ENCODE assay signal across 1 mouse cellular context in genomic region chr5:53543399-53543798, GRCm38 (mm10).
TF ChIP-seq lines count a peak whose summit lies in the region.

No protein-coding gene starts in this region.

TF ChIP-seq in CH12.LX, 34 proteins besides CTCF, POLR2A, EP300 and RAD21 (continued from another document):
- TF ChIP-seq USF2 (conservative IDR thresholded peaks at IDR 0.05; ENCODE audit: low read depth, low read length) (no peak), NRF1 (IDR thresholded peaks at IDR 0.05; ENCODE audit: low read depth, low read length) (peak; percentile 49; the same call in 1 of the 2 replicates), TCF12 (IDR thresholded peaks at IDR 0.05; ENCODE audit: low read depth, low read length) (peak; percentile 85), PAX5 (IDR thresholded peaks at IDR 0.05; ENCODE audit: low read length) (no peak), SMC3 (IDR thresholded peaks at IDR 0.05; ENCODE audit: low read depth, low read length) (no peak; the same call in 1 of the 2 replicates), E2F4 (IDR thresholded peaks at IDR 0.05; ENCODE audit: insufficient replicate concordance, low read depth, low read length) (0 out of 2 replicates have a peak, but pooled peaks have one; percentile 39), BHLHE40 (IDR thresholded peaks at IDR 0.05; ENCODE audit: low read depth, low read length) (peak; percentile 74), MAFK (IDR thresholded peaks at IDR 0.05; ENCODE audit: insufficient replicate concordance, low read length) (no peak), GABPA (IDR thresholded peaks at IDR 0.05; ENCODE audit: insufficient replicate concordance, low read depth, low read length) (no peak), IRF4 (IDR thresholded peaks at IDR 0.05; ENCODE audit: low read depth, low read length) (peak; percentile 81), USF1 (IDR thresholded peaks at IDR 0.05; ENCODE audit: low read depth, low read length) (no peak), MXI1 (IDR thresholded peaks at IDR 0.05; ENCODE audit: low read depth, low read length) (no peak; the same call in 1 of the 2 replicates), CHD1 (IDR thresholded peaks at IDR 0.05; ENCODE audit: low read depth, low read length) (peak; percentile 78; the same call in 1 of the 2 replicates), KAT2A (IDR thresholded peaks at IDR 0.05; ENCODE audit: insufficient replicate concordance, low read length) (no peak), UBTF (IDR thresholded peaks at IDR 0.05; ENCODE audit: low read depth, low read length) (no peak), CHD2 (IDR thresholded peaks at IDR 0.05; ENCODE audit: low read length) (peak; percentile 71)
